In genomic region chr9:107581584-107581983, GRCm38 (mm10) we compare ENCODE assay signal across 8 mouse cellular contexts. TPM values are rescaled to one million over a fixed set of nuclear protein-coding genes. Genes with fewer than 3 reads are reported as not detected.
A peak's percentile ranks its signal among the peaks of the same experiment; 100 is the strongest.
DNase-seq lines count a peak whose midpoint lies in the region; ATAC-seq and TF ChIP-seq lines count a peak whose summit lies in the region.

No protein-coding gene starts in this region.

- no peak for TF ChIP-seq POLR2A in small intestine, adult 2 months (IDR thresholded peaks at IDR 0.05; ENCODE audit: low read depth, low read length)

- H3K4me3 ChIP-seq in lung, embryonic 16.5 days (ENCODE audit: low read length), result peak overlapping the region; percentile 72
- H3K4me3 ChIP-seq in erythroblast, embryonic 14.5 days (replicated peaks), result peak overlapping the region; percentile 80
- peak overlapping the region; percentile 64 for H3K4me3 ChIP-seq in limb, embryonic 12.5 days (replicated peaks)
- H3K4me3 ChIP-seq in small intestine, adult 2 months (ENCODE audit: low read depth, low read length), result no peak overlapping the region

- peak overlapping the region; percentile 86 for H3K4me2 ChIP-seq in lung, embryonic 16.5 days (ENCODE audit: low read depth, low read length)
- peak overlapping the region; percentile 96 for H3K4me2 ChIP-seq in limb, embryonic 12.5 days

- H3K9me3 ChIP-seq in lung, embryonic 16.5 days (ENCODE audit: control insufficient read depth, low read length), result no peaks in the 10 kb centered on the region
- H3K9me3 ChIP-seq in erythroblast, embryonic 14.5 days (ENCODE audit: control insufficient read depth, low read length), result no peaks in the 10 kb centered on the region
- no peaks in the 10 kb centered on the region for H3K9me3 ChIP-seq in limb, embryonic 12.5 days

- no peak for DNase-seq in lung, postnatal 36 days
- no peak for DNase-seq in left cerebral cortex, postnatal 14 days (ENCODE audit: low spot score in 2 of 2)
- no peak for DNase-seq in testis, postnatal 10 days (ENCODE audit: low spot score)

- WGBS in lung, embryonic 16.5 days, result 67% methylated on average over 4 of the region's 4 CpGs
- 80% methylated on average over 4 of the region's 4 CpGs for WGBS in limb, embryonic 12.5 days
- WGBS in small intestine, adult 2 months, result 46% methylated on average over 4 of the region's 4 CpGs

- no peaks in the 10 kb centered on the region for H3K27me3 ChIP-seq in lung, embryonic 16.5 days (ENCODE audit: control insufficient read depth, insufficient read depth, low read depth, low read length)
- no peaks in the 10 kb centered on the region for H3K27me3 ChIP-seq in erythroblast, embryonic 14.5 days (ENCODE audit: control insufficient read depth)
- H3K27me3 ChIP-seq in limb, embryonic 12.5 days, result no peaks in the 10 kb centered on the region
- H3K27me3 ChIP-seq in small intestine, adult 2 months (ENCODE audit: control insufficient read depth, insufficient read depth, low read length), result no peaks in the 10 kb centered on the region

- no peak for TF ChIP-seq CTCF in small intestine, adult 2 months (IDR thresholded peaks at IDR 0.05; ENCODE audit: extremely low read depth, insufficient read length, insufficient replicate concordance, low read depth, low read length)

- intact Hi-C loops in left cerebral cortex, postnatal 14 days (cut with DNase I), result no loop called here

- peak overlapping the region; percentile 83 for H3K9ac ChIP-seq in lung, embryonic 16.5 days (ENCODE audit: low read length)
- H3K9ac ChIP-seq in limb, embryonic 12.5 days (replicated peaks), result peak overlapping the region; percentile 82

- H3K4me1 ChIP-seq in lung, embryonic 16.5 days (replicated peaks; ENCODE audit: control insufficient read depth, insufficient read depth, low read length), result peaks cover 28% of the 10 kb centered on the region
- H3K4me1 ChIP-seq in erythroblast, embryonic 14.5 days (ENCODE audit: control insufficient read depth), result peaks cover 97% of the 10 kb centered on the region
- peaks cover 50% of the 10 kb centered on the region for H3K4me1 ChIP-seq in limb, embryonic 12.5 days (replicated peaks)
- H3K4me1 ChIP-seq in small intestine, adult 2 months (ENCODE audit: control insufficient read depth, insufficient read depth, insufficient read length, low read length), result peaks cover 15% of the 10 kb centered on the region; the same call in 1 of the 2 replicates

- H3K27ac ChIP-seq in lung, embryonic 16.5 days (ENCODE audit: low read length), result peak overlapping the region; percentile 97
- no peak overlapping the region for H3K27ac ChIP-seq in limb, embryonic 12.5 days
- H3K27ac ChIP-seq in small intestine, adult 2 months (ENCODE audit: insufficient read depth, low read depth, low read length), result peak overlapping the region; percentile 91; the same call in 1 of the 2 replicates

- no peak for ATAC-seq in lung, embryonic 16.5 days (ENCODE audit: low read depth)
- no peak for ATAC-seq in limb, embryonic 12.5 days (ENCODE audit: insufficient number of reproducible peaks, insufficient read depth, low FRiP score, low TSS enrichment, low read depth)
- no peak for ATAC-seq in erythroid progenitor cell, adult 5-6 weeks (replicated peaks; ENCODE audit: low FRiP score, poor library complexity, severe bottlenecking)

- 0 out of 2 replicates have a peak, but pooled peaks cover 4% of the 10 kb centered on the region for H3K36me3 ChIP-seq in lung, embryonic 16.5 days (ENCODE audit: control insufficient read depth, insufficient read depth, low read length)
- H3K36me3 ChIP-seq in erythroblast, embryonic 14.5 days (ENCODE audit: control insufficient read depth), result peaks cover 63% of the 10 kb centered on the region
- H3K36me3 ChIP-seq in limb, embryonic 12.5 days, result peaks cover 19% of the 10 kb centered on the region
- H3K36me3 ChIP-seq in small intestine, adult 2 months (ENCODE audit: control insufficient read depth, insufficient read depth, low read length), result 0 out of 2 replicates have a peak, but pooled peaks cover 4% of the 10 kb centered on the region

RNA-seq across cellular contexts. Expression of gene Hyal3, which starts 1.0 kb away (rescaled TPM):
- 0.97 and 1.6 TPM in 2 replicates for polyA plus RNA-seq in lung, embryonic 16.5 days (2015; fragmentation: Nextera tagmentation; extraction: Ambion mirVana)
- polyA plus RNA-seq in erythroblast, embryonic 14.5 days (2012), result 0.34 TPM in 1 of 2 replicates, not detected in the other
- 1.3 and 1.4 TPM in 2 replicates for polyA plus RNA-seq in limb, embryonic 12.5 days (2016; fragmentation: Nextera tagmentation; extraction: Ambion mirVana)
- 0.52 and 0.89 TPM in 2 replicates for polyA plus RNA-seq in small intestine, adult 2 months (2012; rRNA removed)
- total RNA-seq in erythroid progenitor cell, adult 5-6 weeks (2015; ENCODE audit: low replicate concordance), result 4.2 and 8.6 TPM in 2 replicates
- 0.64 TPM in 1 of 2 replicates, not detected in the other for total RNA-seq in erythroid progenitor cell, adult 5-6 weeks (2017; ENCODE audit: low replicate concordance)
- 1 to 10 TPM in 1 of 2 experiments, under 1 TPM in 1; 0.78 to 1.4 TPM for total RNA-seq in left cerebral cortex, postnatal 14 days (2021)

RNA-seq across cellular contexts. Expression of gene Naa80, which starts 2.9 kb away (rescaled TPM):
- polyA plus RNA-seq in lung, embryonic 16.5 days (2015; fragmentation: Nextera tagmentation; extraction: Ambion mirVana), result 22.3 and 23.0 TPM in 2 replicates
- polyA plus RNA-seq in erythroblast, embryonic 14.5 days (2012), result 10.1 and 11.4 TPM in 2 replicates
- polyA plus RNA-seq in limb, embryonic 12.5 days (2016; fragmentation: Nextera tagmentation; extraction: Ambion mirVana), result 14.3 and 16.1 TPM in 2 replicates
- 26.3 and 46.3 TPM in 2 replicates for polyA plus RNA-seq in small intestine, adult 2 months (2012; rRNA removed)
- total RNA-seq in erythroid progenitor cell, adult 5-6 weeks (2015; ENCODE audit: low replicate concordance), result 15.5 and 24.5 TPM in 2 replicates
- total RNA-seq in erythroid progenitor cell, adult 5-6 weeks (2017; ENCODE audit: low replicate concordance), result 12.3 and 17.7 TPM in 2 replicates
- 1 to 10 TPM; 8.7 TPM for total RNA-seq in left cerebral cortex, postnatal 14 days (2021)

RNA-seq across cellular contexts. Expression of gene Hyal1, which starts 4.9 kb away (rescaled TPM):
- polyA plus RNA-seq in lung, embryonic 16.5 days (2015; fragmentation: Nextera tagmentation; extraction: Ambion mirVana), result 10.1 and 13.8 TPM in 2 replicates
- polyA plus RNA-seq in erythroblast, embryonic 14.5 days (2012), result 0.53 and 0.54 TPM in 2 replicates
- polyA plus RNA-seq in limb, embryonic 12.5 days (2016; fragmentation: Nextera tagmentation; extraction: Ambion mirVana), result 13.7 and 14.9 TPM in 2 replicates
- 2.3 and 2.6 TPM in 2 replicates for polyA plus RNA-seq in small intestine, adult 2 months (2012; rRNA removed)
- 7.1 and 12.6 TPM in 2 replicates for total RNA-seq in erythroid progenitor cell, adult 5-6 weeks (2015; ENCODE audit: low replicate concordance)
- total RNA-seq in erythroid progenitor cell, adult 5-6 weeks (2017; ENCODE audit: low replicate concordance), result 8.0 TPM in 1 of 2 replicates, not detected in the other
- total RNA-seq in left cerebral cortex, postnatal 14 days (2021), result 1 to 10 TPM; 4.9 to 6.3 TPM

RNA-seq across cellular contexts. Expression of gene Ifrd2, which starts 5.9 kb away (rescaled TPM):
- 44.1 and 51.9 TPM in 2 replicates for polyA plus RNA-seq in lung, embryonic 16.5 days (2015; fragmentation: Nextera tagmentation; extraction: Ambion mirVana)
- polyA plus RNA-seq in erythroblast, embryonic 14.5 days (2012), result 79.9 and 91.3 TPM in 2 replicates
- 38.5 and 40.2 TPM in 2 replicates for polyA plus RNA-seq in limb, embryonic 12.5 days (2016; fragmentation: Nextera tagmentation; extraction: Ambion mirVana)
- polyA plus RNA-seq in small intestine, adult 2 months (2012; rRNA removed), result 33.2 and 55.4 TPM in 2 replicates
- total RNA-seq in erythroid progenitor cell, adult 5-6 weeks (2015; ENCODE audit: low replicate concordance), result 206 and 249 TPM in 2 replicates
- 122 and 166 TPM in 2 replicates for total RNA-seq in erythroid progenitor cell, adult 5-6 weeks (2017; ENCODE audit: low replicate concordance)
- 1 to 10 TPM; 8.9 to 9.7 TPM for total RNA-seq in left cerebral cortex, postnatal 14 days (2021)

RNA-seq across cellular contexts. Expression of gene Hyal2, which starts 13.8 kb away (rescaled TPM):
- 101 and 102 TPM in 2 replicates for polyA plus RNA-seq in lung, embryonic 16.5 days (2015; fragmentation: Nextera tagmentation; extraction: Ambion mirVana)
- 4.1 and 5.4 TPM in 2 replicates for polyA plus RNA-seq in erythroblast, embryonic 14.5 days (2012)
- 127 and 128 TPM in 2 replicates for polyA plus RNA-seq in limb, embryonic 12.5 days (2016; fragmentation: Nextera tagmentation; extraction: Ambion mirVana)
- 119 and 213 TPM in 2 replicates for polyA plus RNA-seq in small intestine, adult 2 months (2012; rRNA removed)
- total RNA-seq in erythroid progenitor cell, adult 5-6 weeks (2015; ENCODE audit: low replicate concordance), result 2.5 and 6.5 TPM in 2 replicates
- total RNA-seq in erythroid progenitor cell, adult 5-6 weeks (2017; ENCODE audit: low replicate concordance), result 0.30 and 4.5 TPM in 2 replicates
- total RNA-seq in left cerebral cortex, postnatal 14 days (2021), result 10 to 100 TPM; 13.0 to 16.2 TPM
